Mouse (Mus musculus) kidney, postnatal 36 days (tissue): ENCODE data around the gene Cavin3.
A peak's percentile ranks its signal among the peaks of the same experiment; 100 is the strongest.
"Not testable (repeated sequence)": the region's sequence is repeated elsewhere in the genome, so short reads cannot be mapped to it uniquely, and the experiment has no call there.

Experiments
- DNase-seq, 2 experiments: peaks; one replicate each; pipeline ENCODE4 v3.0.0; 2021 to 2022; ENCODE audit warnings: mixed read lengths in 2 of 2

Gene Cavin3

GRCm38 (mm10) chr7:105480081-105480480 is 2.0 kb downstream of the Cavin3 start:
- no peak for DNase-seq

- no peak for DNase-seq
These were observed 2.9 kb downstream of the Cavin3 start for GRCm38 (mm10) chr7:105479232-105479631.

GRCm38 (mm10) chr7:105478344-105478743 is 3.8 kb downstream of the Cavin3 start:
- DNase-seq = no peak

- DNase-seq = peak; percentile 58 to 65
These were observed 4.3 kb downstream of the Cavin3 start for GRCm38 (mm10) chr7:105477841-105478240.

GRCm38 (mm10) chr7:105477433-105477700 is 4.7 kb downstream of the Cavin3 start:
- no peak for DNase-seq

GRCm38 (mm10) chr7:105476683-105477432 is 5.2 kb downstream of the Cavin3 start:
- DNase-seq = no peak

GRCm38 (mm10) chr7:105475396-105475949 is 6.6 kb downstream of the Cavin3 start:
- DNase-seq = peak; percentile 7 to 57

GRCm38 (mm10) chr7:105474771-105475315 is 7.3 kb downstream of the Cavin3 start:
- DNase-seq = no peak

- no peak for DNase-seq
These were observed 9.5 kb downstream of the Cavin3 start for GRCm38 (mm10) chr7:105472607-105473006.

GRCm38 (mm10) chr7:105465505-105465904 is 16.6 kb downstream of the Cavin3 start:
- DNase-seq = peak in 1 of 2 experiments; percentile 9

GRCm38 (mm10) chr7:105458546-105458945 is 23.6 kb downstream of the Cavin3 start:
- no peak for DNase-seq

- not testable (repeated sequence) for DNase-seq
These were observed 28.8 kb downstream of the Cavin3 start for GRCm38 (mm10) chr7:105453345-105453744.

- peak in 1 of 2 experiments; percentile 2 for DNase-seq
These were observed 37.0 kb downstream of the Cavin3 start for GRCm38 (mm10) chr7:105445076-105445475.

- DNase-seq = no peak
These were observed 40.7 kb downstream of the Cavin3 start for GRCm38 (mm10) chr7:105441426-105441825.

- DNase-seq = no peak
These were observed 43.9 kb downstream of the Cavin3 start for GRCm38 (mm10) chr7:105437979-105438772.

GRCm38 (mm10) chr7:105434798-105435197 is 47.3 kb downstream of the Cavin3 start:
- DNase-seq = no peak

GRCm38 (mm10) chr7:105433859-105434258 is 48.2 kb downstream of the Cavin3 start:
- no peak for DNase-seq

GRCm38 (mm10) chr7:105432058-105432457 is 50.0 kb downstream of the Cavin3 start:
- no peak for DNase-seq
